Mouse (Mus musculus): ENCODE results near the gene Tex101. TPM values are rescaled to one million over a fixed set of nuclear protein-coding genes. Genes with fewer than 3 reads are reported as not detected.

Gene Tex101
- not detected in 4 replicates for total RNA-seq (2023)

DNA sequence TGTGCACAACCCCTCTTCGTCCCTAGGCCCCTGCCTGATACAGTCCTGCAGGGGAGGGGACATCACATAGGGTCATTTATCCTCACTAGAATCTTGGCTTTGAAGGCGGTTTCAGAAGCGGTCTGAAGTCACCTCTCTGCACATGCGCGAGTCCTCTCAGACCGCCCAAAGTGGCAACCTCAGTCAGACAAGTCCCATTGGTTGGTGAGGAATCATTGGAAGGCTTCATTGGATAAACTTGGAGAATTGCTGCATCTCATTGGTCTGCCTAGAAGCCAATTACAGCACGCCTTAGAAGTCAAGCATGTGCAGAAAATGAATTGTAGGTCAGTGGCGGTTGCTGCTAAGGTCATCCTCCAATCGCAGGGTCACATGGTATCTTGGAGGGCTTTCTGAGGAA, at the start of gene Tex101:
Gene Tex101, minus strand, starts transcription at position 101 of the 400 bp plus-strand sequence.

DNA sequence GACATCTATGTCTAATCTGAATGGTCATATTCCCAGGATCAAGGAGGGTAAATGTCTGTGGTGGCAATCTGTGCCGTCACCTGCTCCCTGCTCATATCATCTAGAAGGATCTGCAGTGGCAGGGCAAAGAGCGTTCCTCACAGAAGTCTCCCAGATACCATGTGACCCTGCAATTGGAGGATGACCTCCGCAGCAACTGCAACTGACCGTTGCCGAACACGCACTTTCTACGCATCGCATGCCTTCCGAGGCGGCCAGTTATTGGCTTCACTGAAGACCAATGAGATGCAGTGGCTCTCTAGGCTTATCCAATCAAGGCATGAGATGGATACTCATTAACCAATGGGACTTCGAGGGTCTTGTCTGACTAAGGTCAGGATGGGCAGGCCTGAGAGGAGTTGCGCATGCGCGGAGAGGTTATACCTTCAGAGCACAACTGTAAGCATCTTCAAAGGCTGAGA, 32.4 kb upstream of the Tex101 start, which contains the start of gene BC049730:
Gene BC049730, plus strand, starts transcription at position 411 of the 461 bp plus-strand sequence.

DNA sequence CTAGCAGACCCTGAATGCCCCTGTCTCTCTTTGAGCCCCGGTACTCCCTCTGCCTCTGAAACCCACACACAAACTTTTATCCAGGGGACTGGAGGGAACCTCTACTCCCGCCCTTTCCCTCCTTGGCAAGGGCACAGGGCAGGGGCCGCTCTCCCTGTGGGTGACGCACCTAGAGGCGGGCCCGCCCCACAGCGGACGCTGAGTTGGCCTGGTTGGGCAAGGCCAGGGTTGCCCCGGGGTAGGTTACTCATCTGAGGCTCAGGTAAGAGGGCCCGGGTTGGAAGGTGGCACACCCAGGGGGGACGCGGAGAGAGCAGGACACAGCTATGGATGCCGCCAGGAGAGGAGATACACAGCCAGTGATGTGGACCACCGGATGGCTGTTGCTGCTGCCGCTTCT, 40.2 kb downstream of the Tex101 start, which contains the start of gene Lypd3:
Gene Lypd3, plus strand, starts transcription at position 287 of the 400 bp plus-strand sequence.

Other genes with a start within 250 kb of the Tex101 start
- gene Irgc1, start 224.4 kb downstream of the Tex101 start, total RNA-seq (2023): 3.5 to 5.6 TPM (median 5.0 TPM) in 4 replicates
- 484 to 612 TPM (median 535 TPM) in 4 replicates for gene Plaur, start 214.2 kb downstream of the Tex101 start, total RNA-seq (2023)
- 1.2 to 3.1 TPM (median 1.7 TPM) in 4 replicates for gene Cadm4, start 194.7 kb downstream of the Tex101 start, total RNA-seq (2023)
- gene Zfp428, start 169.7 kb downstream of the Tex101 start, total RNA-seq (2023): 1.0 to 2.2 TPM (median 1.8 TPM) in 4 replicates
- gene AC161166.1, start 164.2 kb downstream of the Tex101 start, total RNA-seq (2023): not detected in 4 replicates
- gene Irgq, start 146.0 kb downstream of the Tex101 start, total RNA-seq (2023): 21.1 to 23.8 TPM (median 22.9 TPM) in 4 replicates
- gene Pinlyp, start 130.6 kb downstream of the Tex101 start, total RNA-seq (2023): 0.95 TPM in 1 of 4 replicates, not detected in the others
- gene Xrcc1, start 130.4 kb downstream of the Tex101 start, total RNA-seq (2023): 82.6 to 95.2 TPM (median 89.3 TPM) in 4 replicates
- 8.6 to 10.6 TPM (median 10.1 TPM) in 4 replicates for gene Ethe1, start 89.1 kb downstream of the Tex101 start, total RNA-seq (2023)
- not detected in 4 replicates for gene Zfp575, start 89.0 kb downstream of the Tex101 start, total RNA-seq (2023)
- 25.2 to 27.4 TPM (median 25.6 TPM) in 4 replicates for gene Phldb3, start 65.9 kb downstream of the Tex101 start, total RNA-seq (2023)
- 0.36 to 0.70 TPM (median 0.58 TPM) in 3 of 4 replicates, not detected in the other for gene Lypd3, start 40.1 kb downstream of the Tex101 start, total RNA-seq (2023)
- gene BC049730, start 32.6 kb upstream of the Tex101 start, total RNA-seq (2023): not detected in 4 replicates
- gene Gm4763, start 50.2 kb upstream of the Tex101 start, total RNA-seq (2023): not detected in 4 replicates
- 0.19 to 0.55 TPM (median 0.33 TPM) in 3 of 4 replicates, not detected in the other for gene Cd177, start 83.6 kb upstream of the Tex101 start, total RNA-seq (2023)
- not detected in 4 replicates for gene Ceacam10, start 100.5 kb upstream of the Tex101 start, total RNA-seq (2023)
- 2.1 to 3.0 TPM in 2 of 4 replicates, not detected in the others for gene Gm9844, start 185.5 kb upstream of the Tex101 start, total RNA-seq (2023)
- not detected in 4 replicates for gene Lypd4, start 193.3 kb upstream of the Tex101 start, total RNA-seq (2023)
- gene Dmrtc2, start 193.4 kb upstream of the Tex101 start, total RNA-seq (2023): not detected in 4 replicates
- 2,598 to 2,748 TPM (median 2,653 TPM) in 4 replicates for gene Rps19, start 207.7 kb upstream of the Tex101 start, total RNA-seq (2023)
- 1,659 to 1,744 TPM (median 1,696 TPM) in 4 replicates for gene Cd79a, start 220.7 kb upstream of the Tex101 start, total RNA-seq (2023)
- 1,204 to 1,300 TPM (median 1,213 TPM) in 4 replicates for gene Arhgef1, start 226.2 kb upstream of the Tex101 start, total RNA-seq (2023)

All from B cell, adult 62 days (primary cell).